Mouse (Mus musculus) MEL (cell line): Measurements from ENCODE around the gene Psmb7. TPM values are rescaled to one million over a fixed set of nuclear protein-coding genes. Genes with fewer than 3 reads are reported as not detected.

ENCODE experiments used
- DNase-seq: peaks from one replicate; pipeline ENCODE4 v3.0.0; 2011; ENCODE audit warnings: low read depth, low spot score
- H3K27ac ChIP-seq: 2 replicates; pipeline ENCODE4 v1.5.1; 2012; ENCODE audit warnings: low read depth, mild to moderate bottlenecking, control low read depth, low read length, moderate library complexity; ENCODE audit not compliant: control insufficient read depth
- H3K27me3 ChIP-seq, 2 experiments: fragments of 150-350 bp in 1 of 2; sonication (generic) in 1 of 2; 2 replicates each; pipeline ENCODE4 v1.6.1; 2012; ENCODE audit warnings: low read length in 2 of 2, mild to moderate bottlenecking in 2 of 2, improper control_type of control experiment in 1 of 2, moderate library complexity in 1 of 2; ENCODE audit not compliant: insufficient read depth in 2 of 2, control insufficient read depth in 1 of 2
- H3K36me3 ChIP-seq, 2 experiments: 2 replicates each; pipeline ENCODE4 v1.6.1; 2012 to 2014; ENCODE audit warnings: low read length in 2 of 2, improper control_type of control experiment in 1 of 2, inconsistent platforms in 1 of 2, mild to moderate bottlenecking in 1 of 2; ENCODE audit not compliant: insufficient read depth in 2 of 2, control insufficient read depth in 1 of 2
- H3K4me1 ChIP-seq, 2 experiments: fragments of 150-350 bp in 1 of 2; sonication (generic) in 1 of 2; 2 replicates each; pipeline ENCODE4 v1.6.1; 2012; ENCODE audit warnings: low read length in 2 of 2, improper control_type of control experiment in 1 of 2, mild to moderate bottlenecking in 1 of 2; ENCODE audit not compliant: insufficient read depth in 2 of 2, control insufficient read depth in 1 of 2
- H3K4me3 ChIP-seq, 2 experiments: fragments of 150-350 bp in 1 of 2; sonication (generic) in 1 of 2; 2 replicates each; pipeline ENCODE4 v1.5.1; 2012; ENCODE audit warnings: low read depth in 2 of 2, low read length in 2 of 2, mild to moderate bottlenecking in 2 of 2, moderate library complexity in 2 of 2, control low read depth in 1 of 2, improper control_type of control experiment in 1 of 2; ENCODE audit not compliant: control insufficient read depth in 1 of 2, insufficient read depth in 1 of 2
- H3K79me2 ChIP-seq: 2 replicates; pipeline ENCODE4 v1.6.1; 2012; ENCODE audit warnings: mild to moderate bottlenecking, low read length, moderate library complexity; ENCODE audit not compliant: control insufficient read depth, poor library complexity, insufficient read depth
- H3K9ac ChIP-seq: 2 replicates; pipeline ENCODE4 v1.6.1; 2012; ENCODE audit warnings: low read depth, mild to moderate bottlenecking, control low read depth, low read length, moderate library complexity; ENCODE audit not compliant: control insufficient read depth, poor library complexity, severe bottlenecking
- H3K9me3 ChIP-seq: fragments of 150-350 bp; sonication (generic); replicated peaks from 2 replicates; pipeline ENCODE4 v1.6.1; 2012; ENCODE audit warnings: mild to moderate bottlenecking, low read length, improper control_type of control experiment, moderate library complexity; ENCODE audit not compliant: insufficient read depth
- CTCF ChIP-seq, 3 experiments: IDR thresholded peaks in 2 of 3; conservative IDR thresholded peaks in 1 of 3; 2 replicates each; pipeline ENCODE4 v1.5.1; 2011 to 2012; ENCODE audit warnings: low read length in 3 of 3, low read depth in 2 of 3, mild to moderate bottlenecking in 2 of 3, improper control_type of control experiment in 1 of 3, inconsistent platforms in 1 of 3, mixed read lengths in 1 of 3, moderate library complexity in 1 of 3; ENCODE audit not compliant: control insufficient read depth in 1 of 3, insufficient read depth in 1 of 3, poor library complexity in 1 of 3, severe bottlenecking in 1 of 3
- E2F4 ChIP-seq: IDR thresholded peaks from 2 replicates; pipeline ENCODE4 v1.6.1; 2011; ENCODE audit warnings: low read depth, low read length, improper control_type of control experiment, borderline replicate concordance
- JUND ChIP-seq: IDR thresholded peaks from 2 replicates; pipeline ENCODE4 v1.6.1; 2011; ENCODE audit warnings: low read depth, mild to moderate bottlenecking, improper control_type of control experiment, low read length
- KAT2A ChIP-seq: conservative IDR thresholded peaks from 2 replicates; pipeline ENCODE4 v1.6.1; 2012; ENCODE audit warnings: low read depth, low read length, improper control_type of control experiment, inconsistent platforms
- MAFK ChIP-seq: IDR thresholded peaks from 2 replicates; pipeline ENCODE4 v1.6.1; 2011; ENCODE audit warnings: low read depth, mild to moderate bottlenecking, low read length, improper control_type of control experiment, borderline replicate concordance
- MAZ ChIP-seq: IDR thresholded peaks from 2 replicates; pipeline ENCODE4 v1.6.1; 2012; ENCODE audit warnings: low read depth, mild to moderate bottlenecking, inconsistent platforms, low read length, improper control_type of control experiment
- MEF2A ChIP-seq: IDR thresholded peaks from 2 replicates; pipeline ENCODE4 v1.6.1; 2014; ENCODE audit warnings: low read depth, mild to moderate bottlenecking, inconsistent platforms, low read length, improper control_type of control experiment; ENCODE audit not compliant: poor library complexity, insufficient replicate concordance, severe bottlenecking; ENCODE audit errors: extremely low read depth
- MXI1 ChIP-seq: IDR thresholded peaks from 2 replicates; pipeline ENCODE4 v1.6.1; 2011; ENCODE audit warnings: mild to moderate bottlenecking, low read depth, low read length, improper control_type of control experiment
- NRF1 ChIP-seq: IDR thresholded peaks from 2 replicates; pipeline ENCODE4 v1.6.1; 2014; ENCODE audit warnings: low read depth, mild to moderate bottlenecking, inconsistent platforms, low read length, improper control_type of control experiment, moderate library complexity; ENCODE audit not compliant: poor library complexity, insufficient read depth, severe bottlenecking
- POLR2AphosphoS2 ChIP-seq: IDR thresholded peaks from 2 replicates; pipeline ENCODE4 v1.6.1; 2011; ENCODE audit warnings: low read length, improper control_type of control experiment
- RAD21 ChIP-seq: IDR thresholded peaks from 2 replicates; pipeline ENCODE4 v1.6.1; 2011; ENCODE audit warnings: mild to moderate bottlenecking, low read depth, low read length, improper control_type of control experiment
- SIN3A ChIP-seq: IDR thresholded peaks from 2 replicates; pipeline ENCODE4 v1.6.1; 2012; ENCODE audit warnings: low read length, improper control_type of control experiment, inconsistent platforms
- SMC3 ChIP-seq: IDR thresholded peaks from 2 replicates; pipeline ENCODE4 v1.6.1; 2011; ENCODE audit warnings: low read depth, low read length, improper control_type of control experiment
- TBP ChIP-seq: IDR thresholded peaks from 2 replicates; pipeline ENCODE4 v1.8.0; 2011; ENCODE audit warnings: low read depth, low read length, improper control_type of control experiment
- UBTF ChIP-seq: IDR thresholded peaks from 2 replicates; pipeline ENCODE4 v1.6.1; 2012; ENCODE audit warnings: low read depth, mild to moderate bottlenecking, inconsistent platforms, low read length, improper control_type of control experiment, moderate library complexity, borderline replicate concordance; ENCODE audit not compliant: insufficient read depth
- USF1 ChIP-seq: IDR thresholded peaks from 2 replicates; pipeline ENCODE4 v1.6.1; 2014; ENCODE audit warnings: low read depth, mild to moderate bottlenecking, inconsistent platforms, low read length, improper control_type of control experiment, moderate library complexity
- ZC3H11A ChIP-seq: IDR thresholded peaks from 2 replicates; pipeline ENCODE4 v1.6.1; 2012; ENCODE audit warnings: low read depth, mild to moderate bottlenecking, inconsistent platforms, low read length, improper control_type of control experiment
- ZKSCAN1 ChIP-seq: IDR thresholded peaks from 2 replicates; pipeline ENCODE4 v1.6.1; 2012; ENCODE audit warnings: low read depth, mild to moderate bottlenecking, inconsistent platforms, low read length, improper control_type of control experiment, moderate library complexity
- ZNF384 ChIP-seq: IDR thresholded peaks from 2 replicates; pipeline ENCODE4 v1.6.1; 2012; ENCODE audit warnings: low read depth, mild to moderate bottlenecking, inconsistent platforms, low read length, improper control_type of control experiment
- polyA plus RNA-seq, 2 experiments: library from polyadenylated mRNA; stranded (reverse) in 1 of 2; unstranded in 1 of 2; fragments of >175 nt in 1 of 2; fragments of >200 nt in 1 of 2; gene quantifications; 2 replicates each; pipeline versions ENCODE4 v1.2.1 to v1.2.4; 2012; ENCODE audit warnings: low replicate concordance in 2 of 2, low read depth in 1 of 2; ENCODE audit not compliant: insufficient read length in 2 of 2, insufficient read depth in 1 of 2, missing spikeins in 1 of 2
- total RNA-seq: library from RNA; depleted of rRNA; stranded (reverse); fragments of 300-350 nt; gene quantifications from 2 replicates; pipeline ENCODE4 v1.2.3, GENCODE M21; 2012

Psmb7 gene
- total and polyA plus RNA-seq, 3 experiments: 337 to 367 TPM; not detected in 1

DNA sequence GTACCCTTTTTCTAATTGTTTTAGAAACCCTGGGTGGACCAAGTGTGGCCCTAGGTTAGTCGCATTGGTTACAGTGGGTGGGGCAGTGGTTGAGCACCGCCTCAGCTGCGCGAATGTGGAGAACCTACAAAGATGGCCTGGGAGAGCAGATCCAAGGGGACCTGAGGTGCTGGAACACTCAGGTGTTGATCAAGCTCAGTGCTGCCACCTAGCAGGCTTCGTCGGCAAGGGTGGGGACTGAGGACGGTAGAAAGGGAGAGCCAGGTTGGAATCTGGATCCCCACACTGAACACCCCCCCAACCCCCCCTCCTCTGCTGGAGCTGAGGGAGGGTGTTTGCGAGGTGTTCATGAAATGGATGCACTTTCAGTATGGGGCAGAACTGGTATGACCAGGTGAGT is 47.7 kb upstream of the Psmb7 start:
- no peaks in the 10 kb centered on the region for H3K4me1 ChIP-seq
- no peaks in the 10 kb centered on the region for H3K9me3 ChIP-seq
- H3K36me3 ChIP-seq: no peaks in the 10 kb centered on the region
- no peak overlapping the region for H3K4me3 ChIP-seq
- no peak overlapping the region for H3K27ac ChIP-seq
- H3K9ac ChIP-seq: no peak overlapping the region
- H3K79me2 ChIP-seq: no peaks in the 10 kb centered on the region
- peak; percentile 57 for DNase-seq
- TF ChIP-seq RAD21: peak; percentile 41
- TF ChIP-seq CTCF (IDR thresholded peaks at IDR 0.05 in 2 of 3, conservative IDR thresholded peaks at IDR 0.05 in 1 of 3; ENCODE audit: control insufficient read depth in 1 of 3, insufficient read depth in 1 of 3, low read depth in 2 of 3, low read length in 3 of 3, poor library complexity in 1 of 3, severe bottlenecking in 1 of 3): peak; percentile 57 to 82 (median 70)
- TF ChIP-seq TBP: no peak
- TF ChIP-seq SMC3: peak; percentile 67
- no peak for TF ChIP-seq MAZ
- H3K27me3 ChIP-seq: 0 out of 4 replicates have a peak, but pooled peaks cover 0 to 3% of the 10 kb centered on the region in 2 experiments

GRCm38 (mm10) chr2:38689881-38690280 is 46.0 kb upstream of the Psmb7 start:
- H3K27me3 ChIP-seq: no peaks in the 10 kb centered on the region
- H3K36me3 ChIP-seq: no peaks in the 10 kb centered on the region
- DNase-seq: no peak
- no peak overlapping the region for H3K4me3 ChIP-seq
- TF ChIP-seq USF1 (no peak), UBTF (no peak), SIN3A (no peak), MXI1 (no peak), KAT2A (no peak), POLR2AphosphoS2 (no peak), ZC3H11A (no peak), NRF1 (no peak), MAFK (no peak), ZNF384 (no peak), MAZ (no peak), MEF2A (no peak), ZKSCAN1 (no peak), JUND (no peak), E2F4 (no peak)
- TF ChIP-seq, all 39 proteins: peak for 0
- Histone ChIP-seq H3K79me2 (no peaks in the 10 kb centered on the region), H3K27ac (no peak overlapping the region), H3K9ac (no peak overlapping the region), H3K4me1 (no peaks in the 10 kb centered on the region), H3K9me3 (no peaks in the 10 kb centered on the region)
